Comparison of ENCODE assay signal across 34 mouse cellular contexts in genomic region chr3:159475465-159475864, GRCm38 (mm10). TPM values are rescaled to one million over a fixed set of nuclear protein-coding genes. Genes with fewer than 3 reads are reported as not detected.
"Had no signal": no experiment of that assay in that cellular context is flagged by ENCODE, and none has a peak within 500 bp of the region (broad histone marks: within the 10 kb centered on the region; RNA-seq: fewer than 3 reads in every experiment).

No protein-coding gene starts in this region.

- H3K27me3 ChIP-seq: heart, embryonic 12.5 days; heart, embryonic 13.5 days; heart, embryonic 15.5 days; hindbrain, embryonic 12.5 days; hindbrain, embryonic 13.5 days; hindbrain, embryonic 15.5 days; intestine, embryonic 15.5 days; kidney, embryonic 15.5 days had no signal

- H3K4me3 ChIP-seq: heart, embryonic 12.5 days; heart, embryonic 13.5 days; heart, embryonic 15.5 days; hindbrain, embryonic 10.5 days; hindbrain, embryonic 12.5 days; hindbrain, embryonic 13.5 days; hindbrain, embryonic 15.5 days; intestine, embryonic 15.5 days; kidney, embryonic 15.5 days; layer of hippocampus, adult 2 months; left cerebral cortex, adult 2 months had no signal

- DNase-seq: heart, postnatal 10 days; heart, postnatal 14 days; heart, postnatal 36 days; heart, postnatal 4 days; kidney, adult 11 months; kidney, adult 2 months; kidney, adult 8-10 months; kidney, adult 9 months; kidney, postnatal 10 days; kidney, postnatal 14 days; kidney, postnatal 25 days; kidney, postnatal 36 days; kidney, postnatal 4 days; layer of hippocampus, adult 9-11 months; layer of hippocampus, postnatal 36 days had no signal

- H3K27ac ChIP-seq: heart, embryonic 13.5 days; heart, embryonic 15.5 days; hindbrain, embryonic 10.5 days; hindbrain, embryonic 12.5 days; hindbrain, embryonic 13.5 days; hindbrain, embryonic 14.5 days; hindbrain, embryonic 15.5 days; hindbrain, postnatal 0 days; intestine, embryonic 15.5 days; kidney, embryonic 15.5 days; kidney, postnatal 0 days; layer of hippocampus, adult 2 months; left cerebral cortex, adult 2 months had no signal

- H3K4me1 ChIP-seq: heart, embryonic 12.5 days; heart, embryonic 13.5 days; heart, embryonic 15.5 days; hindbrain, embryonic 10.5 days; hindbrain, embryonic 12.5 days; hindbrain, embryonic 13.5 days; hindbrain, embryonic 15.5 days; intestine, embryonic 15.5 days; kidney, embryonic 15.5 days had no signal

- H3K9me3 ChIP-seq: heart, embryonic 12.5 days; heart, embryonic 13.5 days; heart, embryonic 15.5 days; hindbrain, embryonic 10.5 days; hindbrain, embryonic 12.5 days; hindbrain, embryonic 13.5 days; hindbrain, embryonic 15.5 days; intestine, embryonic 15.5 days; kidney, embryonic 15.5 days had no signal

- H3K4me2 ChIP-seq: heart, embryonic 11.5 days; heart, embryonic 12.5 days; heart, embryonic 13.5 days; heart, embryonic 15.5 days; hindbrain, embryonic 12.5 days; hindbrain, embryonic 13.5 days; hindbrain, embryonic 14.5 days; hindbrain, embryonic 15.5 days; intestine, embryonic 15.5 days; kidney, embryonic 15.5 days had no signal

- H3K36me3 ChIP-seq: heart, embryonic 12.5 days; heart, embryonic 13.5 days; heart, embryonic 15.5 days; hindbrain, embryonic 10.5 days; hindbrain, embryonic 12.5 days; hindbrain, embryonic 13.5 days; hindbrain, embryonic 15.5 days; intestine, embryonic 15.5 days; kidney, embryonic 15.5 days had no signal

- ATAC-seq: hindbrain, embryonic 16.5 days; hindbrain, postnatal 0 days; inflammation-experienced regulatory T-cells, adult 6 months; intestine, embryonic 15.5 days; intestine, embryonic 16.5 days; intestine, postnatal 0 days had no signal

- H3K9ac ChIP-seq: heart, embryonic 12.5 days; heart, embryonic 13.5 days; heart, embryonic 15.5 days; hindbrain, embryonic 12.5 days; hindbrain, embryonic 13.5 days; hindbrain, embryonic 14.5 days; hindbrain, embryonic 15.5 days; intestine, embryonic 15.5 days; kidney, embryonic 15.5 days had no signal

RNA-seq across cellular contexts. Expression of gene Depdc1a, which starts 19.8 kb away (rescaled TPM):
- polyA plus RNA-seq: kidney, adult 2 months had no signal
